Mouse (Mus musculus): ENCODE data around the gene Birc6. TPM values are rescaled to one million over a fixed set of nuclear protein-coding genes. Genes with fewer than 3 reads are reported as not detected.
"Not testable (repeated sequence)": the region's sequence is repeated elsewhere in the genome, so short reads cannot be mapped to it uniquely, and the experiment has no call there.

Gene Birc6
- polyA plus RNA-seq, 1 experiment, result 10.0 TPM

- Histone ChIP-seq H3K4me3 (replicated peaks) (no peak overlapping the region), H3K9me3 (no peaks in the 10 kb centered on the region), H3K4me1 (peaks cover 4% of the 10 kb centered on the region; the same call in 1 of the 2 replicates), H3K27me3 (replicated peaks) (no peaks in the 10 kb centered on the region), H3K36me3 (replicated peaks; ENCODE audit: low read length) (peaks cover 84% of the 10 kb centered on the region)
- TF ChIP-seq GATA1 (IDR thresholded peaks at IDR 0.05; ENCODE audit: borderline replicate concordance, low read length) (no peak), FLI1 (IDR thresholded peaks at IDR 0.05; ENCODE audit: low read length) (no peak)
Observed at GRCm38 (mm10) chr17:74689406-74689805, 161.3 kb downstream of the Birc6 start.

GRCm38 (mm10) chr17:74701661-74702060, 173.6 kb downstream of the Birc6 start:
- not testable (repeated sequence) for H3K27me3 ChIP-seq (replicated peaks); H3K4me3 ChIP-seq (replicated peaks); H3K9me3 ChIP-seq
- peaks cover 86% of the 10 kb centered on the region for H3K36me3 ChIP-seq (replicated peaks; ENCODE audit: low read length)
- peaks cover 14% of the 10 kb centered on the region for H3K4me1 ChIP-seq

- peaks cover 34% of the 10 kb centered on the region for H3K4me1 ChIP-seq
- H3K36me3 ChIP-seq (replicated peaks; ENCODE audit: low read length), result peaks cover 49% of the 10 kb centered on the region
- H3K4me3 ChIP-seq (replicated peaks), result no peak overlapping the region
- H3K9me3 ChIP-seq, result no peaks in the 10 kb centered on the region
- TF ChIP-seq GATA1 (IDR thresholded peaks at IDR 0.05; ENCODE audit: borderline replicate concordance, low read length) (no peak), FLI1 (IDR thresholded peaks at IDR 0.05; ENCODE audit: low read length) (no peak)
- no peaks in the 10 kb centered on the region for H3K27me3 ChIP-seq (replicated peaks)
Observed at GRCm38 (mm10) chr17:74705480-74705879, 177.4 kb downstream of the Birc6 start.

GRCm38 (mm10) chr17:74706593-74706992, 178.5 kb downstream of the Birc6 start:
- Histone ChIP-seq H3K27me3 (replicated peaks) (no peaks in the 10 kb centered on the region), H3K9me3 (no peaks in the 10 kb centered on the region), H3K4me1 (peaks cover 36% of the 10 kb centered on the region), H3K36me3 (replicated peaks; ENCODE audit: low read length) (peaks cover 39% of the 10 kb centered on the region), H3K4me3 (replicated peaks) (no peak overlapping the region)
- TF ChIP-seq GATA1 (IDR thresholded peaks at IDR 0.05; ENCODE audit: borderline replicate concordance, low read length) (no peak), FLI1 (IDR thresholded peaks at IDR 0.05; ENCODE audit: low read length) (no peak)

- no peaks in the 10 kb centered on the region for H3K9me3 ChIP-seq
- TF ChIP-seq FLI1 (IDR thresholded peaks at IDR 0.05; ENCODE audit: low read length), result no peak
- TF ChIP-seq GATA1 (IDR thresholded peaks at IDR 0.05; ENCODE audit: borderline replicate concordance, low read length), result no peak
Observed at GRCm38 (mm10) chr17:74707637-74708152, 179.6 kb downstream of the Birc6 start.

GRCm38 (mm10) chr17:74710731-74711130, 182.6 kb downstream of the Birc6 start:
- no peaks in the 10 kb centered on the region for H3K9me3 ChIP-seq
- H3K27me3 ChIP-seq (replicated peaks), result peaks cover 8% of the 10 kb centered on the region
- H3K4me1 ChIP-seq, result peaks cover 44% of the 10 kb centered on the region
- TF ChIP-seq FLI1 (IDR thresholded peaks at IDR 0.05; ENCODE audit: low read length) (no peak), GATA1 (IDR thresholded peaks at IDR 0.05; ENCODE audit: borderline replicate concordance, low read length) (no peak)
- H3K36me3 ChIP-seq (replicated peaks; ENCODE audit: low read length), result peaks cover 2% of the 10 kb centered on the region
- no peak overlapping the region for H3K4me3 ChIP-seq (replicated peaks)

More at GRCm38 (mm10) chr17:74707637-74708152, 179.6 kb downstream of the Birc6 start:
- peaks cover 42% of the 10 kb centered on the region for H3K4me1 ChIP-seq
- H3K27me3 ChIP-seq (replicated peaks), result no peaks in the 10 kb centered on the region
- no peak overlapping the region for H3K4me3 ChIP-seq (replicated peaks)
- H3K36me3 ChIP-seq (replicated peaks; ENCODE audit: low read length), result peaks cover 28% of the 10 kb centered on the region

GRCm38 (mm10) chr17:74711627-74712026, 183.5 kb downstream of the Birc6 start:
- no peak for TF ChIP-seq FLI1 (IDR thresholded peaks at IDR 0.05; ENCODE audit: low read length)
- TF ChIP-seq GATA1 (IDR thresholded peaks at IDR 0.05; ENCODE audit: borderline replicate concordance, low read length), result no peak
- H3K27me3 ChIP-seq (replicated peaks), result peaks cover 8% of the 10 kb centered on the region
- H3K36me3 ChIP-seq (replicated peaks; ENCODE audit: low read length), result no peaks in the 10 kb centered on the region
- H3K4me1 ChIP-seq, result peaks cover 40% of the 10 kb centered on the region
- no peaks in the 10 kb centered on the region for H3K9me3 ChIP-seq
- no peak overlapping the region for H3K4me3 ChIP-seq (replicated peaks)

- no peaks in the 10 kb centered on the region for H3K9me3 ChIP-seq
- TF ChIP-seq FLI1 (IDR thresholded peaks at IDR 0.05; ENCODE audit: low read length) (no peak), GATA1 (IDR thresholded peaks at IDR 0.05; ENCODE audit: borderline replicate concordance, low read length) (no peak)
- peaks cover 8% of the 10 kb centered on the region for H3K27me3 ChIP-seq (replicated peaks)
- H3K36me3 ChIP-seq (replicated peaks; ENCODE audit: low read length), result peaks cover 1% of the 10 kb centered on the region
- peaks cover 43% of the 10 kb centered on the region for H3K4me1 ChIP-seq
- H3K4me3 ChIP-seq (replicated peaks), result peak overlapping the region; percentile 51
Observed at GRCm38 (mm10) chr17:74715128-74715527, 187.0 kb downstream of the Birc6 start.

GRCm38 (mm10) chr17:74715724-74716123, 187.6 kb downstream of the Birc6 start:
- TF ChIP-seq GATA1 (IDR thresholded peaks at IDR 0.05; ENCODE audit: borderline replicate concordance, low read length) (no peak), FLI1 (IDR thresholded peaks at IDR 0.05; ENCODE audit: low read length) (no peak)
- peaks cover 8% of the 10 kb centered on the region for H3K27me3 ChIP-seq (replicated peaks)
- H3K9me3 ChIP-seq, result no peaks in the 10 kb centered on the region

GRCm38 (mm10) chr17:74716643-74717042, 188.5 kb downstream of the Birc6 start:
- H3K27me3 ChIP-seq (replicated peaks), result peaks cover 8% of the 10 kb centered on the region
- no peaks in the 10 kb centered on the region for H3K9me3 ChIP-seq
- H3K36me3 ChIP-seq (replicated peaks; ENCODE audit: low read length), result peaks cover 13% of the 10 kb centered on the region
- peak overlapping the region; percentile 98 for H3K4me3 ChIP-seq (replicated peaks)
- H3K4me1 ChIP-seq, result peaks cover 38% of the 10 kb centered on the region
- TF ChIP-seq GATA1 (IDR thresholded peaks at IDR 0.05; ENCODE audit: borderline replicate concordance, low read length) (no peak), FLI1 (IDR thresholded peaks at IDR 0.05; ENCODE audit: low read length) (no peak)

More at GRCm38 (mm10) chr17:74715724-74716123, 187.6 kb downstream of the Birc6 start:
- H3K4me1 ChIP-seq, result peaks cover 42% of the 10 kb centered on the region
- H3K4me3 ChIP-seq (replicated peaks), result no peak overlapping the region
- peaks cover 5% of the 10 kb centered on the region for H3K36me3 ChIP-seq (replicated peaks; ENCODE audit: low read length)

All from megakaryocyte, embryonic 14.5 days (primary cell).